ENCODE assay signal across 10 mouse cellular contexts in the genomic region with DNA sequence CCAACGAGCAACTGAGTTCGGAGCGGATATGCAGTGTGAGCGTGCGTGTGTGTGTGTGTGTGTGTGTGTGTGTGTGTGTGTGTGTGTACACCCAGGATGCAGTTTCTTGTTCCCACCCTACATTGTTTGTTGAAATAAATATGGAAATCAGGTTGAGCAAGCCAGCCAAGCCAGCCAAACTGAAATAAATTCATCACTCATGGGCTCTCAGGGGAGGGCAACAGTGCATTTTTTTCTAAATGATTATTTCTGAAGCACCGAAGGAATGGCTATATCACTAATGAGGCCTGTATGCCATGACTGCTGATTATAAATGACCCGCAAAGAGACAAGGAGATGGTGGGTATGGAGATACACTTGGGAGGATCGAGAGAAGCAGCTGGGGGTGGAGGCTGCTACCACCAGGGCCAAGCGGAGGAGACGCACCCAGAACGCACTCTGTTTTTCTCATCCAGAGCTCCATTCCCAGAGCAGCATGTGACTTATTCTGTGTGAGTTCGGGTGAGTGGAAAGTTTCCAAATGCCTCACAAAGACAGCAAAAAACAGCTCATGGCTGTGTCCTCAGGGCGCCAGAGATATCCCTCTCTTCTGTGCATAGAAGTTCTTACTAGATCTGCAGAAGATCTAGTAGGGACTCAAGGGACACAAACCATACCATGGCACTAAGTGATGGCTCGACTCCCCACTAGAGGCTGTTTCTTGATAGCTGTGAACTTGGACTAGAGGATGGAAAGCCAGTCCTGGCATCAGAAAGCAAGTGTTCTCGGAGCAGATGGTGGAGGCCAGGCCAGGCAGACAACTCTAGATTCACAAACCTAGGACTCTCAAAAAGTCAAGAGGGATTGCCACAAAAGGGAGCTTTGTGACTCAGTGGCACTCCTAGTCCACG.
A peak's percentile ranks its signal among the peaks of the same experiment; 100 is the strongest.
DNase-seq lines count a peak whose midpoint lies in the region; ATAC-seq lines count a peak whose summit lies in the region.
"Had no signal": no experiment of that assay in that cellular context is flagged by ENCODE, and none has a peak within 500 bp of the region (broad histone marks: within the 10 kb centered on the region; RNA-seq: fewer than 3 reads in every experiment).

No protein-coding gene starts in this region.

- no peaks in the 10 kb centered on the region for H3K36me3 ChIP-seq in forebrain, embryonic 12.5 days (replicated peaks)
- H3K36me3 ChIP-seq: embryonic facial prominence, embryonic 12.5 days had no signal

- 0 out of 2 replicates have a peak, but pooled peaks cover 2% of the 10 kb centered on the region for H3K27me3 ChIP-seq in forebrain, embryonic 12.5 days
- H3K27me3 ChIP-seq: embryonic facial prominence, embryonic 12.5 days had no signal

- H3K4me2 ChIP-seq in forebrain, embryonic 12.5 days, result no peak overlapping the region
- H3K4me2 ChIP-seq: embryonic facial prominence, embryonic 12.5 days had no signal

- DNase-seq in 3T3-L1 (ENCODE audit: low read depth, low spot score) (peak; percentile 10), NIH3T3 (ENCODE audit: low read depth) (peak; percentile 79)
- peak; percentile 27 to 29 for DNase-seq in layer of hippocampus, adult 8-10 months (ENCODE audit: low spot score in 2 of 2)
- no peak for DNase-seq in urinary bladder, adult 18-20 months (ENCODE audit: low spot score in 2 of 2)
- DNase-seq in left cerebral cortex, adult 18-20 months (ENCODE audit: low spot score in 2 of 2), result no peak
- no peak for DNase-seq in spleen, adult 18-20 months

- peaks cover 78% of the 10 kb centered on the region for H3K4me1 ChIP-seq in forebrain, embryonic 12.5 days

- H3K9ac ChIP-seq in forebrain, embryonic 12.5 days, result no peak overlapping the region
- H3K9ac ChIP-seq: embryonic facial prominence, embryonic 12.5 days; liver, embryonic 14.5 days had no signal

- 81% methylated on average over 16 of the region's 16 CpGs for WGBS in forebrain, embryonic 12.5 days

- H3K27ac ChIP-seq in forebrain, embryonic 12.5 days, result 0 out of 2 replicates have a peak overlapping the region, but pooled peaks have one; percentile 46
- H3K27ac ChIP-seq: embryonic facial prominence, embryonic 12.5 days; liver, embryonic 14.5 days had no signal

- no peak for ATAC-seq in forebrain, embryonic 12.5 days (ENCODE audit: low FRiP score)
- ATAC-seq: inflammation-experienced regulatory T-cells, adult 6 months had no signal

- H3K4me3 ChIP-seq in forebrain, embryonic 12.5 days (replicated peaks), result no peak overlapping the region
- H3K4me3 ChIP-seq: embryonic facial prominence, embryonic 12.5 days had no signal

- H3K9me3 ChIP-seq in forebrain, embryonic 12.5 days, result no peaks in the 10 kb centered on the region
- H3K9me3 ChIP-seq: embryonic facial prominence, embryonic 12.5 days had no signal

Comparison
In these comparisons a context has a peak if more than half of its experiments do, and no peak if none do; other contexts are left out.
1. DNase-seq: peak in 3T3-L1 (single experiment), NIH3T3 (single experiment) and layer of hippocampus, adult 8-10 months (2 of 2); none in urinary bladder, adult 18-20 months (0 of 2), left cerebral cortex, adult 18-20 months (0 of 2) and spleen, adult 18-20 months (0 of 2).